Comparison of ENCODE assay signal across 25 mouse cellular contexts in genomic region chr2:30091521-30091920, GRCm38 (mm10). TPM values are rescaled to one million over a fixed set of nuclear protein-coding genes. Genes with fewer than 3 reads are reported as not detected.
DNase-seq lines count a peak whose midpoint lies in the region; ATAC-seq and TF ChIP-seq lines count a peak whose summit lies in the region.
"Had no signal": no experiment of that assay in that cellular context is flagged by ENCODE, and none has a peak within 500 bp of the region (broad histone marks: within the 10 kb centered on the region; RNA-seq: fewer than 3 reads in every experiment).

No protein-coding gene starts in this region.

- no peak overlapping the region for H3K9ac ChIP-seq in liver, embryonic 11.5 days (ENCODE audit: low read depth, low read length)
- H3K9ac ChIP-seq in ES-E14 (ENCODE audit: insufficient read depth, low read depth, low read length, poor library complexity, severe bottlenecking), result 0 out of 2 replicates have a peak overlapping the region, but pooled peaks have one; percentile 4
- H3K9ac ChIP-seq: embryonic facial prominence, embryonic 12.5 days; embryonic facial prominence, embryonic 15.5 days; forebrain, embryonic 12.5 days; heart, embryonic 15.5 days; hindbrain, embryonic 14.5 days had no signal

- H3K4me1 ChIP-seq in liver, embryonic 11.5 days (replicated peaks; ENCODE audit: control insufficient read depth, insufficient read depth, low read length), result peaks cover 20% of the 10 kb centered on the region
- peaks cover 1 to 19% of the 10 kb centered on the region in 2 experiments; a peak in 2 of 4 replicates for H3K4me1 ChIP-seq in ES-E14 (ENCODE audit: control insufficient read depth in 2 of 2, insufficient read depth in 2 of 2, low read length in 2 of 2, poor library complexity in 1 of 2)

- peaks cover 17% of the 10 kb centered on the region; the same call in 1 of the 2 replicates for H3K36me3 ChIP-seq in liver, embryonic 11.5 days (ENCODE audit: control insufficient read depth, insufficient read depth, low read length)
- peaks cover 23% of the 10 kb centered on the region for H3K36me3 ChIP-seq in ES-E14 (ENCODE audit: control insufficient read depth, insufficient read depth, low read length, poor library complexity, severe bottlenecking)

- H3K9me3 ChIP-seq in liver, embryonic 11.5 days (ENCODE audit: control insufficient read depth, low read length), result no peaks in the 10 kb centered on the region
- H3K9me3 ChIP-seq in ES-E14 (ENCODE audit: control insufficient read depth, insufficient read depth, low read depth, low read length), result no peaks in the 10 kb centered on the region
- H3K9me3 ChIP-seq: embryonic facial prominence, embryonic 12.5 days; embryonic facial prominence, embryonic 15.5 days; forebrain, embryonic 12.5 days; heart, embryonic 15.5 days had no signal

- WGBS in liver, embryonic 11.5 days, result 90% methylated on average over 12 of the region's 12 CpGs

- peak overlapping the region; percentile 32; the same call in 1 of the 2 replicates for H3K27ac ChIP-seq in liver, embryonic 11.5 days (ENCODE audit: low read depth, low read length)
- H3K27ac ChIP-seq in ES-E14 (ENCODE audit: insufficient read depth, low read depth, low read length, poor library complexity, severe bottlenecking), result no peak overlapping the region
- H3K27ac ChIP-seq: embryonic facial prominence, embryonic 12.5 days; embryonic facial prominence, embryonic 15.5 days; forebrain, embryonic 12.5 days; heart, embryonic 15.5 days; hindbrain, embryonic 14.5 days; hindbrain, postnatal 0 days had no signal

- no peak for ATAC-seq in liver, embryonic 11.5 days (replicated peaks; ENCODE audit: low FRiP score)
- ATAC-seq: forebrain, embryonic 16.5 days; hindbrain, postnatal 0 days; inflammation-experienced regulatory T-cells, adult 6 months; intestine, embryonic 16.5 days had no signal

- H3K4me3 ChIP-seq in liver, embryonic 11.5 days (ENCODE audit: low read depth, low read length), result peak overlapping the region; percentile 10; the same call in 1 of the 2 replicates
- H3K4me3 ChIP-seq in ES-E14 (ENCODE audit: insufficient read depth in 1 of 2, low read depth in 1 of 2, low read length in 2 of 2, poor library complexity in 1 of 2, severe bottlenecking in 1 of 2), result no peak overlapping the region
- H3K4me3 ChIP-seq: embryonic facial prominence, embryonic 12.5 days; embryonic facial prominence, embryonic 15.5 days; heart, embryonic 15.5 days had no signal

- no peak overlapping the region; the same call in 1 of the 2 replicates for H3K4me2 ChIP-seq in liver, embryonic 11.5 days
- H3K4me2 ChIP-seq: embryonic facial prominence, embryonic 12.5 days; embryonic facial prominence, embryonic 15.5 days; forebrain, embryonic 12.5 days; heart, embryonic 15.5 days; hindbrain, embryonic 14.5 days had no signal

- H3K27me3 ChIP-seq in liver, embryonic 11.5 days (replicated peaks; ENCODE audit: control insufficient read depth, insufficient read depth, low read length), result no peaks in the 10 kb centered on the region
- H3K27me3 ChIP-seq: CH12.LX; embryonic facial prominence, embryonic 12.5 days; embryonic facial prominence, embryonic 15.5 days; forebrain, embryonic 12.5 days; heart, embryonic 15.5 days had no signal

- in situ Hi-C loops in ES-E14 (cut with MboI; ENCODE audit: low sequenced_read_pairs in 2 of 2, unreplicated experiment in 2 of 2), result no loop called here

- intact Hi-C loops in heart, postnatal 25 days (cut with DNase I), result no loop called here

- peak; percentile 92 for DNase-seq in heart, adult 11 months
- DNase-seq in heart, postnatal 25 days (ENCODE audit: low spot score), result no peak
- no peak for DNase-seq in liver, embryonic 11.5 days (ENCODE audit: low spot score)
- DNase-seq in liver, result no peak
- DNase-seq in ES-E14 (ENCODE audit: low read depth, low spot score), result no peak
- DNase-seq in kidney, postnatal 36 days, result no peak
- DNase-seq: adrenal gland, postnatal 36 days; B cell, adult 2 months; cerebellum, adult 18-20 months; cerebellum, adult 9-11 months; cerebellum, postnatal 25 days; gastrocnemius, postnatal 10 days; gastrocnemius, postnatal 36 days; heart, postnatal 14 days; kidney, adult 18-20 months had no signal

TF ChIP-seq in ES-E14, 5 proteins besides CTCF, POLR2A, EP300 and RAD21:
- TF ChIP-seq MAFK (IDR thresholded peaks at IDR 0.05; ENCODE audit: insufficient read depth, low read depth, low read length), result no peak
- TF ChIP-seq CHD2 (IDR thresholded peaks at IDR 0.05; ENCODE audit: low read depth, low read length), result no peak
- TF ChIP-seq HCFC1 (IDR thresholded peaks at IDR 0.05; ENCODE audit: borderline replicate concordance, insufficient read depth, low read length), result no peak
- TF ChIP-seq ZNF384 (IDR thresholded peaks at IDR 0.05; ENCODE audit: low read depth, low read length), result no peak
- no peak for TF ChIP-seq ZC3H11A (IDR thresholded peaks at IDR 0.05; ENCODE audit: borderline replicate concordance, low read depth, low read length)

RNA-seq across cellular contexts. Expression of gene Zdhhc12, which starts 1.9 kb away (rescaled TPM):
- total RNA-seq in heart, postnatal 25 days (2021), result 1 to 10 TPM; 3.9 to 4.7 TPM
- 51.9 and 53.7 TPM in 2 replicates for polyA plus RNA-seq in liver, embryonic 11.5 days (2014; fragmentation: Nextera tagmentation; extraction: Ambion mirVana)
- total RNA-seq in ES-E14 (2012; rRNA removed), result 133 and 202 TPM in 2 replicates

RNA-seq across cellular contexts. Expression of gene Pkn3, which starts 14.0 kb away (rescaled TPM):
- total RNA-seq in heart, postnatal 25 days (2021), result 10 to 100 TPM; 10.5 to 13.2 TPM
- 9.6 and 10.2 TPM in 2 replicates for polyA plus RNA-seq in liver, embryonic 11.5 days (2014; fragmentation: Nextera tagmentation; extraction: Ambion mirVana)
- total RNA-seq in ES-E14 (2012; rRNA removed), result 19.1 and 24.3 TPM in 2 replicates

RNA-seq across cellular contexts. Expression of gene Zer1, which starts 32.9 kb away (rescaled TPM):
- total RNA-seq in heart, postnatal 25 days (2021), result 10 to 100 TPM; 23.5 to 26.7 TPM
- polyA plus RNA-seq in liver, embryonic 11.5 days (2014; fragmentation: Nextera tagmentation; extraction: Ambion mirVana), result 4.7 and 6.2 TPM in 2 replicates
- total RNA-seq in ES-E14 (2012; rRNA removed), result 11.4 and 16.2 TPM in 2 replicates

RNA-seq across cellular contexts. Expression of gene Set, which starts 34.3 kb away (rescaled TPM):
- total RNA-seq in heart, postnatal 25 days (2021), result 100 to 1,000 TPM in 1 of 2 experiments, 10 to 100 TPM in 1; 95.8 to 106 TPM
- 641 and 659 TPM in 2 replicates for polyA plus RNA-seq in liver, embryonic 11.5 days (2014; fragmentation: Nextera tagmentation; extraction: Ambion mirVana)
- total RNA-seq in ES-E14 (2012; rRNA removed), result 695 and 901 TPM in 2 replicates

RNA-seq across cellular contexts. Expression of gene Tbc1d13, which starts 42.0 kb away (rescaled TPM):
- total RNA-seq in heart, postnatal 25 days (2021), result 10 to 100 TPM; 19.9 to 23.0 TPM
- polyA plus RNA-seq in liver, embryonic 11.5 days (2014; fragmentation: Nextera tagmentation; extraction: Ambion mirVana), result 6.9 and 9.2 TPM in 2 replicates
- 62.4 and 65.9 TPM in 2 replicates for total RNA-seq in ES-E14 (2012; rRNA removed)

Comparison
In these comparisons a context has a peak if more than half of its experiments do, and no peak if none do; other contexts are left out.
1. RNA of gene Zdhhc12, which starts 1.9 kb away (total RNA-seq): 133 to 202 TPM in ES-E14; 3.9 to 4.7 TPM in heart, postnatal 25 days; every median in the first group is over 10 times any median in the second.